8 mouse cellular contexts compared by ENCODE assay signal in genomic region chr3:97900516-97901490, GRCm38 (mm10). TPM values are rescaled to one million over a fixed set of nuclear protein-coding genes. Genes with fewer than 3 reads are reported as not detected.
A peak's percentile ranks its signal among the peaks of the same experiment; 100 is the strongest.
DNase-seq lines count a peak whose midpoint lies in the region; ATAC-seq and TF ChIP-seq lines count a peak whose summit lies in the region.

Gene Sec22b (plus strand): TSS chr3:97901190.

- no peak for TF ChIP-seq RAD21 in MEL (IDR thresholded peaks at IDR 0.05; ENCODE audit: low read depth, low read length)

- H3K36me3 ChIP-seq in MEL (ENCODE audit: control insufficient read depth in 1 of 2, insufficient read depth in 2 of 2, low read length in 2 of 2), result peaks cover 0 to 11% of the 10 kb centered on the region in 2 experiments; a peak in 2 of 4 replicates
- H3K36me3 ChIP-seq in forebrain, postnatal 0 days (ENCODE audit: insufficient read depth), result no peaks in the 10 kb centered on the region
- no peaks in the 10 kb centered on the region for H3K36me3 ChIP-seq in lung, embryonic 15.5 days

- peaks cover 26% of the 10 kb centered on the region for H3K79me2 ChIP-seq in MEL (ENCODE audit: control insufficient read depth, insufficient read depth, low read length, poor library complexity)

- TF ChIP-seq EP300 in MEL (IDR thresholded peaks at IDR 0.05; ENCODE audit: low read depth in 1 of 2, low read length in 2 of 2), result no peak

- no peak for TF ChIP-seq CTCF in MEL (IDR thresholded peaks at IDR 0.05 in 2 of 3, conservative IDR thresholded peaks at IDR 0.05 in 1 of 3; ENCODE audit: control insufficient read depth in 1 of 3, insufficient read depth in 1 of 3, low read depth in 2 of 3, low read length in 3 of 3, poor library complexity in 1 of 3, severe bottlenecking in 1 of 3)
- no peak for TF ChIP-seq CTCF in cerebellum, adult 2 months (IDR thresholded peaks at IDR 0.05; ENCODE audit: borderline replicate concordance, insufficient read depth, low read depth, low read length)
- no peak for TF ChIP-seq CTCF in forebrain, postnatal 0 days (IDR thresholded peaks at IDR 0.05; ENCODE audit: low read depth)

- WGBS in cerebellum, adult 2 months, result 5% methylated on average over 41 of the region's 41 CpGs
- 5% methylated on average over 41 of the region's 41 CpGs for WGBS in forebrain, postnatal 0 days
- WGBS in lung, embryonic 15.5 days, result 3% methylated on average over 41 of the region's 41 CpGs

- peak within 1 kb of the TSS; percentile 42 for H3K27ac ChIP-seq in MEL (ENCODE audit: control insufficient read depth, low read depth, low read length)
- peak within 1 kb of the TSS; percentile 52 for H3K27ac ChIP-seq in cerebellum, adult 2 months (ENCODE audit: insufficient read depth, low read length)
- peak within 1 kb of the TSS; percentile 64 for H3K27ac ChIP-seq in forebrain, postnatal 0 days (ENCODE audit: low read depth, low read length)
- H3K27ac ChIP-seq in lung, embryonic 15.5 days, result peak within 1 kb of the TSS; percentile 25; the same call in 1 of the 2 replicates

- peak within 1 kb of the TSS; percentile 89 to 96 for H3K4me3 ChIP-seq in MEL (ENCODE audit: control insufficient read depth in 1 of 2, insufficient read depth in 1 of 2, low read depth in 2 of 2, low read length in 2 of 2)
- H3K4me3 ChIP-seq in cerebellum, adult 2 months (replicated peaks; ENCODE audit: insufficient read depth, low read depth, low read length), result peak within 1 kb of the TSS; percentile 96
- peak within 1 kb of the TSS; percentile 89 for H3K4me3 ChIP-seq in forebrain, postnatal 0 days (ENCODE audit: low read depth, low read length)
- H3K4me3 ChIP-seq in lung, embryonic 15.5 days, result peak within 1 kb of the TSS; percentile 74

- H3K27me3 ChIP-seq in MEL (ENCODE audit: control insufficient read depth in 1 of 2, insufficient read depth in 2 of 2, low read length in 2 of 2), result no peaks in the 10 kb centered on the region
- H3K27me3 ChIP-seq in cerebellum, adult 2 months (ENCODE audit: control insufficient read depth, insufficient read depth, low read length), result no peaks in the 10 kb centered on the region
- no peaks in the 10 kb centered on the region for H3K27me3 ChIP-seq in forebrain, postnatal 0 days (ENCODE audit: insufficient read depth, low read length)
- H3K27me3 ChIP-seq in lung, embryonic 15.5 days, result no peaks in the 10 kb centered on the region

- H3K4me1 ChIP-seq in MEL (ENCODE audit: control insufficient read depth in 1 of 2, insufficient read depth in 2 of 2, low read length in 2 of 2), result peaks cover 3 to 14% of the 10 kb centered on the region in 2 experiments; a peak in 3 of 4 replicates
- peaks cover 4% of the 10 kb centered on the region; the same call in 1 of the 2 replicates for H3K4me1 ChIP-seq in cerebellum, adult 2 months (ENCODE audit: control insufficient read depth, insufficient read depth, low read length)
- peaks cover 13% of the 10 kb centered on the region for H3K4me1 ChIP-seq in forebrain, postnatal 0 days (ENCODE audit: insufficient read depth)
- peaks cover 12% of the 10 kb centered on the region for H3K4me1 ChIP-seq in lung, embryonic 15.5 days

- peak; percentile 94 for ATAC-seq in forebrain, postnatal 0 days
- ATAC-seq in lung, embryonic 15.5 days (ENCODE audit: borderline replicate concordance, extremely low read depth, low FRiP score, low TSS enrichment), result peak; percentile 84

- peak within 1 kb of the TSS; percentile 91 for H3K9ac ChIP-seq in MEL (ENCODE audit: control insufficient read depth, low read depth, low read length, poor library complexity, severe bottlenecking)
- peak within 1 kb of the TSS; percentile 85 for H3K9ac ChIP-seq in forebrain, postnatal 0 days
- peak within 1 kb of the TSS; percentile 89 for H3K9ac ChIP-seq in lung, embryonic 15.5 days

- DNase-seq in MEL (ENCODE audit: low read depth, low spot score), result peak; percentile 99
- peak; percentile 90 to 94 for DNase-seq in cerebellum, adult 2 months
- DNase-seq in forebrain, postnatal 0 days, result peak; percentile 95
- DNase-seq in heart, postnatal 4 days, result peak; percentile 91
- peak; percentile 84 to 90 for DNase-seq in layer of hippocampus, adult 8-10 months (ENCODE audit: low spot score in 2 of 2)
- peak; percentile 78 for DNase-seq in ovary, adult 18-20 months (ENCODE audit: low spot score)
- peak; percentile 92 for DNase-seq in thymus, postnatal 0 days (ENCODE audit: low spot score)

- peak within 1 kb of the TSS; percentile 59 for H3K4me2 ChIP-seq in forebrain, postnatal 0 days (ENCODE audit: low read depth)
- H3K4me2 ChIP-seq in lung, embryonic 15.5 days, result peak within 1 kb of the TSS; percentile 77

- H3K9me3 ChIP-seq in MEL (replicated peaks; ENCODE audit: insufficient read depth, low read length), result no peaks in the 10 kb centered on the region
- no peaks in the 10 kb centered on the region for H3K9me3 ChIP-seq in forebrain, postnatal 0 days (ENCODE audit: low read length)
- no peaks in the 10 kb centered on the region for H3K9me3 ChIP-seq in lung, embryonic 15.5 days

- peak; percentile 89 to 97 for TF ChIP-seq POLR2A in MEL (IDR thresholded peaks at IDR 0.05; ENCODE audit: control insufficient read depth in 1 of 2, insufficient read depth in 1 of 2, low read depth in 1 of 2, low read length in 2 of 2, poor library complexity in 1 of 2)
- TF ChIP-seq POLR2A in cerebellum, adult 2 months (IDR thresholded peaks at IDR 0.05; ENCODE audit: borderline replicate concordance, insufficient read depth, low read length), result peak; percentile 90

TF ChIP-seq in MEL, 35 proteins besides CTCF, POLR2A, EP300 and RAD21 (continues in another document):
- TF ChIP-seq MAX (IDR thresholded peaks at IDR 0.05; ENCODE audit: low read length), result peak; percentile 63
- peak; percentile 36; the same call in 1 of the 2 replicates for TF ChIP-seq E2F4 (IDR thresholded peaks at IDR 0.05; ENCODE audit: borderline replicate concordance, low read depth, low read length)
- TF ChIP-seq KAT2A (conservative IDR thresholded peaks at IDR 0.05; ENCODE audit: low read depth, low read length), result peak; percentile 87
- TF ChIP-seq ETS1 (IDR thresholded peaks at IDR 0.05; ENCODE audit: low read depth, low read length), result peak; percentile 76
- peak; percentile 40; the same call in 1 of the 2 replicates for TF ChIP-seq GATA1 (IDR thresholded peaks at IDR 0.05; ENCODE audit: low read depth, low read length)
- peak; percentile 89 for TF ChIP-seq TCF12 (IDR thresholded peaks at IDR 0.05; ENCODE audit: low read depth, low read length)
- TF ChIP-seq MAZ (IDR thresholded peaks at IDR 0.05; ENCODE audit: low read depth, low read length), result peak; percentile 88; the same call in 1 of the 2 replicates
- TF ChIP-seq TBP (IDR thresholded peaks at IDR 0.05; ENCODE audit: low read depth, low read length), result peak; percentile 97
- peak; percentile 52; the same call in 1 of the 2 replicates for TF ChIP-seq MEF2A (IDR thresholded peaks at IDR 0.05; ENCODE audit: extremely low read depth, insufficient replicate concordance, low read depth, low read length, poor library complexity, severe bottlenecking)
- peak; percentile 62; the same call in 1 of the 2 replicates for TF ChIP-seq RCOR1 (IDR thresholded peaks at IDR 0.05; ENCODE audit: low read depth, low read length)
- TF ChIP-seq JUND (IDR thresholded peaks at IDR 0.05; ENCODE audit: low read depth, low read length), result 0 out of 2 replicates have a peak, but pooled peaks have one; percentile 27
- TF ChIP-seq CHD2 (IDR thresholded peaks at IDR 0.05; ENCODE audit: low read length), result no peak
- TF ChIP-seq MYC (IDR thresholded peaks at IDR 0.05; ENCODE audit: low read depth, low read length), result peak; percentile 31
- peak; percentile 91 for TF ChIP-seq MXI1 (IDR thresholded peaks at IDR 0.05; ENCODE audit: low read depth, low read length)
- no peak for TF ChIP-seq TAL1 (IDR thresholded peaks at IDR 0.05; ENCODE audit: low read length)
- TF ChIP-seq POLR2AphosphoS2 (IDR thresholded peaks at IDR 0.05; ENCODE audit: low read length), result peak; percentile 90; the same call in 1 of the 2 replicates
- peak; percentile 92 for TF ChIP-seq ELF1 (IDR thresholded peaks at IDR 0.05; ENCODE audit: low read depth, low read length)
- TF ChIP-seq USF2 (IDR thresholded peaks at IDR 0.05; ENCODE audit: borderline replicate concordance in 1 of 2, insufficient read depth in 1 of 2, low read depth in 1 of 2, low read length in 2 of 2), result no peak
- no peak for TF ChIP-seq MAFK (IDR thresholded peaks at IDR 0.05; ENCODE audit: borderline replicate concordance, low read depth, low read length)
- TF ChIP-seq NRF1 (IDR thresholded peaks at IDR 0.05; ENCODE audit: insufficient read depth, low read depth, low read length, poor library complexity, severe bottlenecking), result 0 out of 2 replicates have a peak, but pooled peaks have one; percentile 23
- TF ChIP-seq BHLHE40 (IDR thresholded peaks at IDR 0.05; ENCODE audit: borderline replicate concordance, low read depth, low read length), result peak; percentile 81; the same call in 1 of the 2 replicates
- 0 out of 2 replicates have a peak, but pooled peaks have one; percentile 8 for TF ChIP-seq USF1 (IDR thresholded peaks at IDR 0.05; ENCODE audit: low read depth, low read length)
- TF ChIP-seq MYB (IDR thresholded peaks at IDR 0.05; ENCODE audit: low read depth, low read length), result no peak
- TF ChIP-seq POLR2AphosphoS5 (IDR thresholded peaks at IDR 0.05; ENCODE audit: borderline replicate concordance, low read depth, low read length), result peak; percentile 35; the same call in 1 of the 2 replicates
- TF ChIP-seq SIN3A (IDR thresholded peaks at IDR 0.05; ENCODE audit: low read length), result peak; percentile 98
- peak; percentile 98 for TF ChIP-seq NELFE (IDR thresholded peaks at IDR 0.05; ENCODE audit: low read depth, low read length)
- TF ChIP-seq GABPA (IDR thresholded peaks at IDR 0.05; ENCODE audit: low read depth, low read length), result no peak
- TF ChIP-seq ZMIZ1 (IDR thresholded peaks at IDR 0.05; ENCODE audit: low read depth, low read length), result peak; percentile 91
- TF ChIP-seq ZNF384 (IDR thresholded peaks at IDR 0.05; ENCODE audit: low read depth, low read length), result peak; percentile 51; the same call in 1 of the 2 replicates

RNA-seq across cellular contexts. Expression of gene Sec22b, which starts in this region (rescaled TPM):
- 35.3 and 36.8 TPM in 2 replicates for total RNA-seq in MEL (2012; rRNA removed)
- 10 to 100 TPM in 1 of 2 experiments, not detected in 1; 43.3 TPM for polyA plus RNA-seq in MEL (2012; ENCODE audit: insufficient read depth in 1 of 2, insufficient read length in 2 of 2, low read depth in 1 of 2, low replicate concordance in 2 of 2, missing spikeins in 1 of 2)
- 69.9 and 70.5 TPM in 2 replicates for polyA plus RNA-seq in cerebellum, adult 2 months (2012; rRNA removed)
- total RNA-seq in forebrain, postnatal 0 days (2014; rRNA removed), result 71.3 and 73.9 TPM in 2 replicates
- 83.4 and 91.4 TPM in 2 replicates for polyA plus RNA-seq in forebrain, postnatal 0 days (2015; fragmentation: Nextera tagmentation; extraction: Ambion mirVana)
- total RNA-seq in heart, postnatal 4 days (2021), result 10 to 100 TPM; 62.4 to 63.3 TPM
- total RNA-seq in layer of hippocampus, adult 8-10 months (2022), result 10 to 100 TPM; 70.3 to 82.5 (median 74.4) TPM
- 147 and 157 TPM in 2 replicates for polyA plus RNA-seq in lung, embryonic 15.5 days (2015; fragmentation: Nextera tagmentation; extraction: Ambion mirVana)
- 108 and 112 TPM in 2 replicates for polyA plus RNA-seq in thymus, postnatal 0 days (2015; fragmentation: Nextera tagmentation; extraction: Ambion mirVana)

Comparison
In these comparisons a context has a peak if more than half of its experiments do, and no peak if none do; other contexts are left out.
1. Peak in every context shown above with its lines: DNase-seq, ATAC-seq, H3K4me3 ChIP-seq and H3K27ac ChIP-seq.